Mouse (Mus musculus): ENCODE data around the gene Tln1.
"Not testable (repeated sequence)": the region's sequence is repeated elsewhere in the genome, so short reads cannot be mapped to it uniquely, and the experiment has no call there.

The Tln1 gene

GRCm38 (mm10) chr4:43561997-43562768, at the start of gene Tln1, which contains the start of gene Creb3:
Tln1 (minus strand) TSS chr4:43562691.
Creb3 (plus strand) TSS chr4:43562332.
- peak; percentile 81 to 87 for DNase-seq (ENCODE audit: low spot score in 2 of 2)

- no peak for DNase-seq (ENCODE audit: low spot score in 2 of 2)
Observed at GRCm38 (mm10) chr4:43604751-43605685, 42.5 kb upstream of the Tln1 start.

- no peak for DNase-seq (ENCODE audit: low spot score in 2 of 2)
Observed at GRCm38 (mm10) chr4:43604099-43604498, 41.6 kb upstream of the Tln1 start.

- no peak for DNase-seq (ENCODE audit: low spot score in 2 of 2)
Observed at GRCm38 (mm10) chr4:43600195-43600934, 37.9 kb upstream of the Tln1 start.

GRCm38 (mm10) chr4:43598650-43599380, 36.3 kb upstream of the Tln1 start:
- DNase-seq (ENCODE audit: low spot score in 2 of 2): no peak

DNA sequence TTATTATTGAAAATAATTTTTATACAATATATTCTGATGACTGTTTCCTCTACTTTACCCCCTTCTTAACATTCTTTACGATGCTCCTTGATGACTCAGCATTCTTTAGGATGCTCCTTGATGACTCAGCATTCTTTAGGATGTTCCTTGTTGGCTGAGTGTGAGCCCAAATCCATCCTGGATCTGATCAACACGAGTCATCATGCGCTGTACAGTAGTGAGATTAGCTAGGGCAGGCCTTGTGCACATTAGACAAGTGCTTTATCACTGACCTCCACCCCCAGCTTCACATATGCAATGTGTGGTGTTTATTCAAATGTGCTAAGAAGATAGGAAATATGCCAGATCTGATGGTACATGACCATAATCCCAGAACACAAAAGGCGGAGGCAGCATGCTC, 35.7 kb upstream of the Tln1 start:
- DNase-seq (ENCODE audit: low spot score in 2 of 2): no peak

- not testable (repeated sequence) for DNase-seq (ENCODE audit: low spot score in 2 of 2)
Observed at GRCm38 (mm10) chr4:43596597-43596996, 34.1 kb upstream of the Tln1 start.

DNA sequence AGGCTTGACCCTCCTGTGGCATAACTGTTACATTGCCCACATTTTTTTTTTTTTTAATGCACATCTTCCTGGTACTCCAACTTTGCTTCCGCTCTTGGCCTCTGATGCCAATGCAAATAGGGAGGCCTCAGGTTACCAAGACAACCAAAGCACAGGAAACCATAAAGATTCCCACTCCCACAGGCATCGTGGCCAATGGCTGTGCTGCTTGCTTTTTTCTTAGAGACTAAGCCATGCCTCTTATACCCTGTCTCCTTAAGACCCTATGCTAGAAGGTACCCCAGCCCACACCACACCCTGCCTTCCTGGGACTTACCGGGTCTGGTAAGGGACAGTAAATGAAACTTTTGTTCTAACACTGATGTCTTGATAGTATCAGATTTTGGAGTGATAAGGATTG, 31.0 kb upstream of the Tln1 start:
- DNase-seq (ENCODE audit: low spot score in 2 of 2): no peak

DNA sequence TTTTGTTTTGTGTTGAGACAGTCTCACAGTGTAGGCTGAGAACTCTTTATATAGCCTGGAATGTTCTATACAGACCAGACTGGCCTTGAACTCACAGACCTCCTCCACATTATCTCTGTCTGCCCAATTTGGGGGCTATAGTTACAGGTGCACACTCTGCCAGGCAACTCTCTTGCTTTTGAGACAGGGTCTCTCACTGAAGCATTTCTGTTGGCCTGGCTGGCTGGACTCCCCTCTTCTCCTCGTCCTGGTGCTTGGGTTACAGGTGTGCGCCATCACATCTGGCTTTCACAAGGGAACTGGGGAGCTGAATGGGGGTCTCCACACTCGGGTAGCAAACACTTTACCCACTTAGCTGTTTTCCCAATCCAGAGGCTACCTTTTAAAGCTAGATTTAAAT, 29.5 kb upstream of the Tln1 start:
- no peak for DNase-seq (ENCODE audit: low spot score in 2 of 2)

DNA sequence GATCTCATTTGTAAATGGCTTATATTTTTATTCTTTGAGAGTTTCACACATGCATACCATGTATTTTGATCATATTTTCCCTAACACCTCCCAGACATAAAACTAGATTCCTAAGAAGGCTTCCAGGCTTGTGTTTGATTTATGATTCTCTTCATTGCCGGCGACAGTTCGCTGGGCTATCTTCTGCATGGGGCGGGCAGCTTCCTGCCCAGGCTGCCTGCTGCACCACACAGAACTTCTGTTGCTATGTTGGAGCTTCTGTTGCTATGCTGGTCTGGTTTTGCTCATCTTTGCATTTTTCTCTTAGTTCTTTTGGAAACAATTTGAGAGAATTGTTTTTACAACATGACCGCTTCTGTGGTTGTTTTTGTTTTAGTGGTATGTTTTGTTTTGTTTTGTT, 29.1 kb upstream of the Tln1 start:
- DNase-seq (ENCODE audit: low spot score in 2 of 2): no peak

GRCm38 (mm10) chr4:43587681-43588080, 25.2 kb upstream of the Tln1 start:
- DNase-seq (ENCODE audit: low spot score in 2 of 2): no peak

DNA sequence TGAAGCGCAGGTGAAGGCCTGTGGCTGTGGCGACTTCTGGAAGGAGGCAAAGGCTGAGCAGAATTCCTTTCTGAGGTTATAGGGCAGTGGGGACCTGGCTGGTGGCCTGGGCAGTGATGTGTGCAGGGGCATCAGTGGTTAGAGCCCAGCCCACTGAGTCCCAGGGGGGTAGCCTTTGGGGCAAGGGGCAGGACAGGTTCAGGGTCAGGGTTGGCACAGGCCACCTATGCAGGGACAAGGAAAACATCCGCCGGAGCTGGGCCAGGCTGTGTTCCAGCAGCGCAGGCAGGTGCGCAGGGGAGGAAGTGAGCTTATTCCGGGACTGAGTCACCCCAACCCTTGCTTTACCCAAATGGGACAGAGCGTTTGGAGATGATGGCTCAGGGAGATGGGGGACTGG, 23.9 kb upstream of the Tln1 start:
- DNase-seq (ENCODE audit: low spot score in 2 of 2): no peak

GRCm38 (mm10) chr4:43585682-43586081, 23.2 kb upstream of the Tln1 start:
- DNase-seq (ENCODE audit: low spot score in 2 of 2): no peak

DNA sequence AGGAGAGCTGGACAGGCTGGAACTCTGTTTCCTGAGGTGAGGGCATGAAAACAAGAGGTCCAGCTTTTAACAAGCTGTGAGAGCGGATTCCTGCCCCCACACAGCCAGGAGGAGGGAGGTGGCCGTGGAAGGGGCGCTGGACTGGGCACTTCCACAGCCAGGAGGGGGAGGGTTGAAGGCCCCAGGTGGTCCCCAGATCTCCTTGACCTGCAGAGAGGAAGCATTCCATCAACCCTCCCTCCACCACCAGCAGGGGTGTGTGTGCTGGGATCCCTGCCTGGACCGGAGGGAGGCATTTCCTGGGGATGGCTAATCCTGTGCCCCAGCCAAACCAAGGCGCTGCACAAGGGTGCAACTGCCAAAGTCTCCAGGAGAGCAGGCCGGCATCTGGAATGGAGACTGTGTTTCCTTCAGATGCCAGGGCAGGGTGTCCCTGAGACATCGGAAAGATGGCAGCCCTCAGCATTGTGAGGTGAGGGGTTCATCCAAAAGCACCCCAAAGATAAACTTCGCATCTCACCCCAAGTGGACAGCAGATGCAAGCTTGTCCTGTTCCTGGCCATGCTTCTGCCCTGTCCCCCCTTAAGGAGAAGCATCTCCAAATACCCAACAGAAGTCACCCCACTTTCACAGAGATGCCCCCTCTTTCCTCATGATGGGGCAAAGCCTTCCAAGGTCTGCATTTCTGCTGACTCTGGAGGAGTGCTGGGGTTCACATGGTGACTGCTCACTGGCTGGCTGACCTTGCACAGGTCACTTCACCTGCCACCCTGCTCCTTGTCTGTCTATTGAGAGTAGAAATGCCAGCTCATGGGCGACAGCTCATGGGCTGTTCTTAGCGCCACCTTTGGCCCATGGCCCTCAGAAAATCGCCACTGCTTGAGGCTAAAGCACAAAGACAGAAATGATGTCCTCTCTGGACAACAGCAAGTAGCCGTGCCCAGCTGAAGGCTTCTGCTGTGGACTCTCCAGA, 22.2 kb upstream of the Tln1 start, which contains the start of gene Msmp:
TSS of gene Msmp (minus strand) at position 51 of the 973 bp plus-strand sequence.
- no peak for DNase-seq (ENCODE audit: low spot score in 2 of 2)

DNA sequence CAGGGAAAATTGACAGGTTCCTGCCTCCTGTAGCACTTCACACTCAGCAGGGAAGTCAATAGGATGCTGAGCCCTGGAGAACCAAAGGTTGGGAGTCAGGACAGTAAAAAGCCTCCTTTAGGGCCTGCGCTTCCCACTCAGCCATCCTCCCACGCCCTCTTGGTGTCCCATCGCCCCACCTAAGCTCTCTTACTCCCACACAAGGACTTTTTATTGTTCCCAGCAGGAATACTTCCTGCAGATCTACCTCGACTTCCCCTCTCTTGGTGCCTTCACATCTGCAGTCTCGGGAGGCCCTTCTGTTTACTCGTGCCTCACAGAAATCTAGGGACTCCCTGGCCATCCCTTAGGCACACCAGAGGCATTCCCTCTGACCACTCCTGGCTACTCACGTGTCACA, 20.9 kb upstream of the Tln1 start:
- no peak for DNase-seq (ENCODE audit: low spot score in 2 of 2)

GRCm38 (mm10) chr4:43582241-43582640, 19.8 kb upstream of the Tln1 start:
- DNase-seq (ENCODE audit: low spot score in 2 of 2): no peak

DNA sequence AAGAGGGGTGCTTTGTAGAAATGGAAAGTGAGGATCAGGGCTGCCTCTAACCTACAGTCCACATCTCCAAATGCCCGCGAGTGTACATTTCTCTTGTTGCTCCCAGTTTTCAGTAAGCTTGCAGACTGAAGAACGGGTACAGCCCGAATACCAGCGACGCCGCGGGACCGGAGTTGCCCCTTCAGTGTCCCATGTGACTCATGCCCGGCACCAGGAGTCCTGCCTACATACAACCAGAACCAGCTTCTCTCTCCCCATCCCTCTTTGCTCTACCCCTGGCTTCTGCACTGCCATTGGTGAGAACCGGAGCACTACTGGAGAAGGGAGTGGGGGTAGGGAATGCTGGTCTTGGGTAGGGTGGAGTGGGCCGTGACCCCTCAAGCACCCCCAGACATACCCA, 18.9 kb upstream of the Tln1 start:
- DNase-seq (ENCODE audit: low spot score in 2 of 2): no peak

GRCm38 (mm10) chr4:43580721-43581120, 18.2 kb upstream of the Tln1 start:
- no peak for DNase-seq (ENCODE audit: low spot score in 2 of 2)

DNA sequence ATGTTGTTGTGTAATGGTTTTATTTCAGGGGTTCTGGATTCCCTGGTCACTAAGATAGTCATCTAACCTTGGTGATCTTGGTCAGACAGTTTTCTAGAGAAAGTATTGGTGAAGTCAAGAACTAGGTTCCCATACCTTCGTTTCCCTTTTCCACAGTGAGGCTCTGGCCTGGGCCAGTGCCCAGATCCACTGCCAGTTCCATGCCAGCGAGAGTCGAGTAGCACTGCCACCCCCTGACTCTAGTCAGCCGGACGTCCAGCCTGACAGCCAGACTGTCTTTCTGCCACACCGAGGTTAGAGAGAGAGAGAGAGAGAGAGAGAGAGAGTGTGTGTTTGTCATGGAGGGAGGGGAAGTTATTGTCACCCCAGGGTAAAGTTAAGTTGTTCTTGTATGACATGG, 17.2 kb upstream of the Tln1 start:
- no peak for DNase-seq (ENCODE audit: low spot score in 2 of 2)

DNA sequence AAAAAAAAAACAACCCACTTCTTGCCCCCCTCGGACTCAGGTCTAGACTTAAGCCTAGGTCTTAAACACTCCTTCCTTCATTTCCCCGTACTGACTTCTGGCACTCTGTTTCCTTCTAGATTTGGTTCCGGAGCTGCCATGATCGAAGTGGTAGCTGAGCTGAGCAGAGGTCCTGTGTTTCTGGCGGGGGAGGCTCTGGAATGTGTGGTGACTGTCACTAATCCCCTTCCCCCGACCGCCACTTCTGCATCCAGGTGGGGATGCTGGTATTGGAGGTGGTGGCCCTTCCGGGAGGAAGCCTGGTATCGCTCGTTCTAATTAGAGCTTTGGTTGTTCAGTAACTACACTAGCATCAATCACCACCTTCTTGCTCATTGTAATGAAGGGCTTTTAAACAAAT, 16.8 kb upstream of the Tln1 start:
- no peak for DNase-seq (ENCODE audit: low spot score in 2 of 2)
